Mouse (Mus musculus): Measurements from ENCODE around the gene Ccng2. TPM values are rescaled to one million over a fixed set of nuclear protein-coding genes. Genes with fewer than 3 reads are reported as not detected.

The Ccng2 gene
- 27.3 and 30.8 TPM in 2 replicates for polyA plus RNA-seq (2015; fragmentation: Nextera tagmentation; extraction: Ambion mirVana)

DNA sequence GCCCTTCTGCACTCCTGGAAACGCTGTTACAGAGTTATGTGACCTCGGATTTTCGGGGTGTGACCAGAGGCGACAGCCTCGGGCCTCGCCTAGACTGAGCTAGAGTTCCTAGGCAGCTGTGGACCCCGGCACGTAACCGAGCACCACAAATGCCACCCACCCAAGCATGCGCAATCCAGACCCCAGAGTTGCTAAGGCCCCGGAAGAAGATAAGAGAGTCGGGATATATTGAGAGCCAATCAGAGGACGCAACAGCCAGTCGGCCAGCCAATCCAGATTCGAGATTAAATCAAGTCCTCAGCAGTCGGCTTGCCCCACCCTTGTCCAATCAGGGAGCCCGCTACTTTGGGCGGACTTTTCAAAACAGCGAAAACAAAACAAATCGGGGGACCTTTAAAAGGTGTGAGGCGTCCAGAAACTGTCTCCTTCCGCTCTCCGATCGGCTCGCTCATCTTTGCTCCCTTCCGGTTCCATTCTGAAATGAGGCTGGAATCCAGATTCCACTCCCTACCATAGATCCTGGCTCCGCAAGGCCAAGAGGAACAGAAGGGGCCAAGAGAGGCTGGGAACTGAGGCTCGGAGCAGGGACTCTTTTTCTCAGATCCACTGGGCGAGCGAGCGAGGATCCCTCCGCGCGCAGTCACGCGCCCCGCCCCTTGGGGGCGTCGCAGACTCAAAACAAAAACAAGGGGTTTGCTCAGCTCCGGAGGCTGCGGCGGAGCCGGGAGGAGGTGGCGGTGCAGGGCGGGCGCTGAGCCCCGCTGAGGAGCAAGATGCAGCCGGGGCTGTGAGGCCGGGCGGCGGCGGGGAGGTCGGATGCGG lies at the start of gene Ccng2:
Ccng2 (plus strand) TSS at position 375 of the 822 bp plus-strand sequence.
- H3K36me3 ChIP-seq (ENCODE audit: control insufficient read depth, insufficient read depth, low read length): peaks cover 5% of the 10 kb centered on the region; the same call in 1 of the 2 replicates
- H3K4me2 ChIP-seq (ENCODE audit: low read depth, low read length): peak within 1 kb of the TSS; percentile 60
- under 1% methylated on average over 54 of the region's 54 CpGs for WGBS
- peak; percentile 95 for ATAC-seq
- H3K9me3 ChIP-seq (ENCODE audit: control insufficient read depth, low read length): no peaks in the 10 kb centered on the region
- H3K27me3 ChIP-seq (replicated peaks; ENCODE audit: control insufficient read depth, insufficient read depth, low read length): no peaks in the 10 kb centered on the region
- H3K27ac ChIP-seq (ENCODE audit: low read length): peak within 1 kb of the TSS; percentile 94
- H3K4me3 ChIP-seq (ENCODE audit: low read length): peak within 1 kb of the TSS; percentile 89
- H3K9ac ChIP-seq (ENCODE audit: low read depth, low read length): peak within 1 kb of the TSS; percentile 89
- H3K4me1 ChIP-seq (ENCODE audit: control insufficient read depth, insufficient read depth, low read length): peaks cover 10% of the 10 kb centered on the region; the same call in 1 of the 2 replicates

- Histone ChIP-seq H3K27ac (ENCODE audit: low read length) (no peak overlapping the region), H3K4me1 (ENCODE audit: control insufficient read depth, insufficient read depth, low read length) (no peaks in the 10 kb centered on the region), H3K36me3 (ENCODE audit: control insufficient read depth, insufficient read depth, low read length) (no peaks in the 10 kb centered on the region), H3K9ac (ENCODE audit: low read depth, low read length) (no peak overlapping the region), H3K9me3 (ENCODE audit: control insufficient read depth, low read length) (no peaks in the 10 kb centered on the region), H3K4me2 (ENCODE audit: low read depth, low read length) (no peak overlapping the region), H3K27me3 (replicated peaks; ENCODE audit: control insufficient read depth, insufficient read depth, low read length) (no peaks in the 10 kb centered on the region), H3K4me3 (ENCODE audit: low read length) (no peak overlapping the region)
- 85% methylated on average over 3 of the region's 3 CpGs for WGBS
- ATAC-seq: no peak
Observed at GRCm38 (mm10) chr5:93218375-93218774, 48.7 kb upstream of the Ccng2 start.

DNA sequence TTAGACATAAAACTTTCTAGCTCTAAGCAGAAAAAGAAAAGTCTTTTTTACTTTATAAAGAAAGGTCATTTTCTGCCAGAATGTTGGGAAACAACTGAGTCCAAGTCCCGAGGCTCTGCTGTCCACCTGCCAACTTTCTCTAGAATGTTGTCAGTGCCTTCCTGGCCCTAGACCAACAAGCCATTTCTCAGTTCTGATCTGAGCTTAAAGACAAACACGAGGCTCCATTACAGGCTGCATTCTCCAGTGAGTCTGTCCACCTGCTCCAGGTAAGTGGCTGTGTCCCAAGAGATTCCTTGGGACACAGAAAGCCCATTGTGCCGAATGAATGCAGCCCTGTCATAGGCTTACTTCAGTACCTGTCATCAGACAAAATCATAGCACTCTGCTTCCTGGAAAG lies 45.4 kb upstream of the Ccng2 start:
- Histone ChIP-seq H3K4me2 (ENCODE audit: low read depth, low read length) (no peak overlapping the region), H3K9ac (ENCODE audit: low read depth, low read length) (no peak overlapping the region), H3K27ac (ENCODE audit: low read length) (no peak overlapping the region), H3K27me3 (replicated peaks; ENCODE audit: control insufficient read depth, insufficient read depth, low read length) (no peaks in the 10 kb centered on the region), H3K9me3 (ENCODE audit: control insufficient read depth, low read length) (no peaks in the 10 kb centered on the region), H3K36me3 (ENCODE audit: control insufficient read depth, insufficient read depth, low read length) (no peaks in the 10 kb centered on the region), H3K4me3 (ENCODE audit: low read length) (no peak overlapping the region), H3K4me1 (ENCODE audit: control insufficient read depth, insufficient read depth, low read length) (no peaks in the 10 kb centered on the region)
- 54% methylated on average over 3 of the region's 3 CpGs for WGBS
- ATAC-seq: no peak

DNA sequence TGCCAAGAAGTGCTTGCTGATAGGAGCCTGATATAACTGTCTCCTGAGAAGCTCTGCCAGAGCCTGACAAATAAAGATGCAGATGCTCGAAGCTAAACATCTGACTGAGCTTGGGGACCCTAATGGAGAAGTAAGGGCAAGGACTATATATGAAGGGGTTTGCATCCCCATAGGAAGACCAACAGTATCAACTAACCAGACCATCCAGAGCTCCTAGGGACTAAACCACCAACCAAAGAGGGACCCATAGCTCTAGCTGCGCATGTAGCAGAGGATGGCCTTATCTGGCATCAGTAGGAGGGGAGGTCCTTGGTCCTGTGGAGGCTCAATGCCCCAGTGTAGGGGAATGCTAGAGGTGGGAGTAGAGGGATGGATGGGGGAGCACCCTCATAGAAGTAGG lies 42.5 kb upstream of the Ccng2 start:
- Histone ChIP-seq H3K4me3 (ENCODE audit: low read length) (no peak overlapping the region), H3K4me1 (ENCODE audit: control insufficient read depth, insufficient read depth, low read length) (no peaks in the 10 kb centered on the region), H3K27ac (ENCODE audit: low read length) (no peak overlapping the region), H3K36me3 (ENCODE audit: control insufficient read depth, insufficient read depth, low read length) (no peaks in the 10 kb centered on the region), H3K27me3 (replicated peaks; ENCODE audit: control insufficient read depth, insufficient read depth, low read length) (no peaks in the 10 kb centered on the region), H3K9ac (ENCODE audit: low read depth, low read length) (no peak overlapping the region), H3K4me2 (ENCODE audit: low read depth, low read length) (no peak overlapping the region), H3K9me3 (ENCODE audit: control insufficient read depth, low read length) (no peaks in the 10 kb centered on the region)
- WGBS: 85% methylated on average over 2 of the region's 2 CpGs
- ATAC-seq: no peak

- Histone ChIP-seq H3K27ac (ENCODE audit: low read length) (no peak overlapping the region), H3K9ac (ENCODE audit: low read depth, low read length) (no peak overlapping the region), H3K27me3 (replicated peaks; ENCODE audit: control insufficient read depth, insufficient read depth, low read length) (no peaks in the 10 kb centered on the region), H3K4me3 (ENCODE audit: low read length) (no peak overlapping the region), H3K4me1 (ENCODE audit: control insufficient read depth, insufficient read depth, low read length) (no peaks in the 10 kb centered on the region), H3K9me3 (ENCODE audit: control insufficient read depth, low read length) (no peaks in the 10 kb centered on the region), H3K4me2 (ENCODE audit: low read depth, low read length) (no peak overlapping the region), H3K36me3 (ENCODE audit: control insufficient read depth, insufficient read depth, low read length) (no peaks in the 10 kb centered on the region)
- WGBS: 76% methylated on average over 3 of the region's 3 CpGs
- no peak for ATAC-seq
Observed at GRCm38 (mm10) chr5:93227157-93227556, 39.9 kb upstream of the Ccng2 start.

DNA sequence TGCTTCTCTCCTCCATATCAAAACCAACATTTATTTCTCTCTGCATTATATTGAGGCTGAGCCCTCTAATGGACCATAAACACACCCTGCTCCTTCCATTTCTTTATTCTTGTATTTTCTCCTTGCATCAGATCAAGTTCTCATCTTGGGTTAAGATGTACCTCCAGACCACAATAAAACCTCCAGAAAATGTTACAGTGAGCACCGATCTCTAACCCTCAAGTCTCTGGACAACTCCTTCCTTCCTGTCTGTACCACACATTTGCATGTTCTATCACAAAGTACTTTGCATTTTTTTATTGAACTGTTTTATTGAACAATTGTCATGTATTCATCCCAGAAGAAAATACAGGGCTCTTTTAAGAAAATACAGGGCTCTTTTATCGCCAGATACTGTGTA lies 37.5 kb upstream of the Ccng2 start:
- ATAC-seq: no peak
- Histone ChIP-seq H3K4me2 (ENCODE audit: low read depth, low read length) (no peak overlapping the region), H3K27ac (ENCODE audit: low read length) (no peak overlapping the region), H3K4me3 (ENCODE audit: low read length) (no peak overlapping the region), H3K9me3 (ENCODE audit: control insufficient read depth, low read length) (no peaks in the 10 kb centered on the region), H3K27me3 (replicated peaks; ENCODE audit: control insufficient read depth, insufficient read depth, low read length) (no peaks in the 10 kb centered on the region), H3K36me3 (ENCODE audit: control insufficient read depth, insufficient read depth, low read length) (no peaks in the 10 kb centered on the region), H3K4me1 (ENCODE audit: control insufficient read depth, insufficient read depth, low read length) (no peaks in the 10 kb centered on the region), H3K9ac (ENCODE audit: low read depth, low read length) (no peak overlapping the region)
- 89% methylated on average over 2 of the region's 2 CpGs for WGBS

- no peak for ATAC-seq
- Histone ChIP-seq H3K9me3 (ENCODE audit: control insufficient read depth, low read length) (no peaks in the 10 kb centered on the region), H3K27me3 (replicated peaks; ENCODE audit: control insufficient read depth, insufficient read depth, low read length) (no peaks in the 10 kb centered on the region), H3K4me3 (ENCODE audit: low read length) (no peak overlapping the region), H3K36me3 (ENCODE audit: control insufficient read depth, insufficient read depth, low read length) (no peaks in the 10 kb centered on the region), H3K4me2 (ENCODE audit: low read depth, low read length) (no peak overlapping the region), H3K9ac (ENCODE audit: low read depth, low read length) (no peak overlapping the region), H3K27ac (ENCODE audit: low read length) (no peak overlapping the region), H3K4me1 (ENCODE audit: control insufficient read depth, insufficient read depth, low read length) (no peaks in the 10 kb centered on the region)
- 71% methylated on average over 3 of the region's 3 CpGs for WGBS
Observed at GRCm38 (mm10) chr5:93231721-93232120, 35.3 kb upstream of the Ccng2 start.

- Histone ChIP-seq H3K27ac (ENCODE audit: low read length) (no peak overlapping the region), H3K4me2 (ENCODE audit: low read depth, low read length) (no peak overlapping the region), H3K9ac (ENCODE audit: low read depth, low read length) (no peak overlapping the region), H3K27me3 (replicated peaks; ENCODE audit: control insufficient read depth, insufficient read depth, low read length) (no peaks in the 10 kb centered on the region), H3K4me3 (ENCODE audit: low read length) (no peak overlapping the region), H3K36me3 (ENCODE audit: control insufficient read depth, insufficient read depth, low read length) (no peaks in the 10 kb centered on the region), H3K9me3 (ENCODE audit: control insufficient read depth, low read length) (no peaks in the 10 kb centered on the region), H3K4me1 (ENCODE audit: control insufficient read depth, insufficient read depth, low read length) (no peaks in the 10 kb centered on the region)
- 83% methylated on average over 2 of the region's 2 CpGs for WGBS
- ATAC-seq: no peak
Observed at GRCm38 (mm10) chr5:93232838-93233237, 34.2 kb upstream of the Ccng2 start.

GRCm38 (mm10) chr5:93234130-93234529 lies 32.9 kb upstream of the Ccng2 start:
- H3K4me2 ChIP-seq (ENCODE audit: low read depth, low read length): no peak overlapping the region
- H3K27me3 ChIP-seq (replicated peaks; ENCODE audit: control insufficient read depth, insufficient read depth, low read length): no peaks in the 10 kb centered on the region
- 69% methylated on average over 4 of the region's 4 CpGs for WGBS
- no peak overlapping the region for H3K9ac ChIP-seq (ENCODE audit: low read depth, low read length)
- no peak for ATAC-seq
- H3K36me3 ChIP-seq (ENCODE audit: control insufficient read depth, insufficient read depth, low read length): no peaks in the 10 kb centered on the region
- H3K9me3 ChIP-seq (ENCODE audit: control insufficient read depth, low read length): no peaks in the 10 kb centered on the region
- no peak overlapping the region for H3K4me3 ChIP-seq (ENCODE audit: low read length)
- no peaks in the 10 kb centered on the region for H3K4me1 ChIP-seq (ENCODE audit: control insufficient read depth, insufficient read depth, low read length)
- no peak overlapping the region for H3K27ac ChIP-seq (ENCODE audit: low read length)

GRCm38 (mm10) chr5:93234605-93235004 lies 32.5 kb upstream of the Ccng2 start:
- no peak for ATAC-seq
- 93% methylated on average over 2 of the region's 2 CpGs for WGBS

More at GRCm38 (mm10) chr5:93234605-93235004, 32.5 kb upstream of the Ccng2 start:
- Histone ChIP-seq H3K9me3 (ENCODE audit: control insufficient read depth, low read length) (no peaks in the 10 kb centered on the region), H3K27me3 (replicated peaks; ENCODE audit: control insufficient read depth, insufficient read depth, low read length) (no peaks in the 10 kb centered on the region), H3K36me3 (ENCODE audit: control insufficient read depth, insufficient read depth, low read length) (no peaks in the 10 kb centered on the region), H3K27ac (ENCODE audit: low read length) (no peak overlapping the region), H3K4me2 (ENCODE audit: low read depth, low read length) (no peak overlapping the region), H3K9ac (ENCODE audit: low read depth, low read length) (no peak overlapping the region), H3K4me1 (ENCODE audit: control insufficient read depth, insufficient read depth, low read length) (no peaks in the 10 kb centered on the region), H3K4me3 (ENCODE audit: low read length) (no peak overlapping the region)

All from intestine, embryonic 16.5 days (tissue).